Mouse (Mus musculus) neural tube, embryonic 14.5 days (tissue): ENCODE measurements around the gene Tnfrsf1a. TPM values are rescaled to one million over a fixed set of nuclear protein-coding genes. Genes with fewer than 3 reads are reported as not detected.
"Not testable (repeated sequence)": the region's sequence is repeated elsewhere in the genome, so short reads cannot be mapped to it uniquely, and the experiment has no call there.

ENCODE experiments used
- ATAC-seq: fragments of 200-750 bp; cut with Nextera tagmentation; 2 replicates; pipeline ENCODE4 v1.8.0; 2017; ENCODE audit warnings: low read depth, mild to moderate bottlenecking, moderate TSS enrichment, moderate library complexity
- H3K27ac ChIP-seq: fragments of 300-500 bp; sonication (generic); 2 replicates; pipeline ENCODE4 v1.5.1; 2014; ENCODE audit warnings: low read depth, mild to moderate bottlenecking, control low read depth, low read length, moderate library complexity, mixed read lengths
- H3K27me3 ChIP-seq: fragments of 300-500 bp; sonication (generic); 2 replicates; pipeline ENCODE4 v1.6.1; 2014; ENCODE audit warnings: low read length; ENCODE audit not compliant: control insufficient read depth, insufficient read depth
- H3K36me3 ChIP-seq: fragments of 300-500 bp; sonication (generic); 2 replicates; pipeline ENCODE4 v1.6.1; 2014; ENCODE audit warnings: low read length, mixed read lengths; ENCODE audit not compliant: control insufficient read depth, insufficient read depth
- H3K4me1 ChIP-seq: fragments of 300-500 bp; sonication (generic); 2 replicates; pipeline ENCODE4 v1.6.1; 2014; ENCODE audit warnings: low read length; ENCODE audit not compliant: control insufficient read depth, insufficient read depth
- H3K4me2 ChIP-seq: fragments of 300-500 bp; sonication (generic); 2 replicates; pipeline ENCODE4 v1.6.1; 2014; ENCODE audit warnings: mild to moderate bottlenecking, low read depth, low read length, control low read depth
- H3K4me3 ChIP-seq: fragments of 300-500 bp; sonication (generic); 2 replicates; pipeline ENCODE4 v1.5.1; 2014; ENCODE audit warnings: low read depth, low read length, control low read depth, mixed read lengths
- H3K9ac ChIP-seq: fragments of 300-500 bp; sonication (generic); replicated peaks from 2 replicates; pipeline ENCODE4 v1.6.1; 2014; ENCODE audit warnings: low read depth, mild to moderate bottlenecking, control low read depth, low read length, mixed read lengths
- H3K9me3 ChIP-seq: fragments of 300-500 bp; sonication (generic); 2 replicates; pipeline ENCODE4 v1.6.1; 2016; ENCODE audit warnings: low read length; ENCODE audit not compliant: control insufficient read depth
- WGBS: fragments of 180-500 bp; shearing (Covaris S2); extraction: QIAGEN DNeasy Blood & Tissue Kit; methylation state at CpG from one replicate; pipeline ENCODE4 v1.1.7; 2014; 5-methylcytosine and 5-hydroxymethylcytosine counted together
- polyA plus RNA-seq: library from polyadenylated mRNA; unstranded; fragments of >200 nt; fragmentation: Nextera tagmentation; extraction: Ambion mirVana; gene quantifications from 2 replicates; pipeline ENCODE4 v1.2.1, GENCODE M21; 2014

Tnfrsf1a gene
- 6.5 and 15.0 TPM in 2 replicates for polyA plus RNA-seq

- H3K4me1 ChIP-seq, result peaks cover 8% of the 10 kb centered on the region; the same call in 1 of the 2 replicates
- no peak within 1 kb of the TSS for H3K27ac ChIP-seq
- H3K27me3 ChIP-seq, result no peaks in the 10 kb centered on the region; the same call in 1 of the 2 replicates
- H3K9ac ChIP-seq, result peak within 1 kb of the TSS; percentile 18
- 5% methylated on average over 22 of the region's 22 CpGs for WGBS
- H3K4me3 ChIP-seq, result peak within 1 kb of the TSS; percentile 37
- ATAC-seq, result no peak
- H3K4me2 ChIP-seq, result peak within 1 kb of the TSS; percentile 58
- no peaks in the 10 kb centered on the region for H3K36me3 ChIP-seq
- H3K9me3 ChIP-seq, result no peaks in the 10 kb centered on the region
Observed at GRCm38 (mm10) chr6:125348721-125349574, at the start of gene Tnfrsf1a. TSS of gene Tnfrsf1a (plus strand) at chr6:125349362.

GRCm38 (mm10) chr6:125300982-125301381 lies 48.2 kb upstream of the Tnfrsf1a start:
- no peak for ATAC-seq
- 90% methylated on average over 1 of the region's 1 CpGs for WGBS

DNA sequence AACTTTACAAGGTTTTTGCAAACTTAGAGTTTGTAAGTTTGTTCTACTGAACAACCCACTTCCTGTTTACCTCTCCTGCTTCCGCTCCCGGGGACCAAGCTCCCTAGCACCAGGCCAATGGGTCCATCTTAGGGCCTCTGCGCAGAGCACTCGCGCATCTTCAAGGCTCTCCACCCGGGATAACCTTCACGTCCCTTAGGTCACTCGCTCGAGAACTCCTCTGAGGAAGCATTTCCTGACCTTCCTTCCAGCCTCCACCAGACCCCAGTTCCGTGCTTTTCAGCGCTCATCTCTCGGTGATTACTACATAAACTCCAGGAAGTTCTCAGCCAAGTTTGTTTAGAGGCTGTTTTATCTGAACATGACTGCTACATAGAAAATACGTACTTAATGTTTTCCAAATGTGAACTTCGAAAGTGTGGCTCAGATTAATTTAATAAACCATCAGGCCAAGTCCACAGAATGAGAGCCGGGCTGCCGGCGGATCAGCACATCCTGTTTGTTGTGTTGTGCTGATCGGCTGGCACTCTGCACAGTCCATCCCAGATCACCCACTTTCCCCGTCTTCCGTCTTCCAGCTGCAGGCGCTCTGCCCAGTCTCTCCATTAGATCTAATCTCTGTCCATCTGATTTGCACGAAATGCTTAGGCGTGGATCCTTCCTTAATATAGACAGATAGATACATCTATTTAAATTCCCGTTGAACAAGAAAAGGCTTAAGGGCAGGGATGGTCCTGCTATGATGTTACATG lies 46.8 kb upstream of the Tnfrsf1a start:
- no peak for ATAC-seq
- H3K9me3 ChIP-seq, result no peaks in the 10 kb centered on the region
- no peaks in the 10 kb centered on the region for H3K27me3 ChIP-seq
- H3K9ac ChIP-seq, result no peak overlapping the region
- H3K4me2 ChIP-seq, result no peak overlapping the region
- no peaks in the 10 kb centered on the region for H3K36me3 ChIP-seq
- H3K27ac ChIP-seq, result no peak overlapping the region
- no peaks in the 10 kb centered on the region for H3K4me1 ChIP-seq
- no peak overlapping the region for H3K4me3 ChIP-seq
- WGBS, result 88% methylated on average over 24 of the region's 24 CpGs

More at GRCm38 (mm10) chr6:125300982-125301381, 48.2 kb upstream of the Tnfrsf1a start:
- H3K4me2 ChIP-seq, result no peak overlapping the region
- no peak overlapping the region for H3K27ac ChIP-seq
- H3K4me3 ChIP-seq, result no peak overlapping the region
- H3K4me1 ChIP-seq, result no peaks in the 10 kb centered on the region
- no peak overlapping the region for H3K9ac ChIP-seq
- no peaks in the 10 kb centered on the region for H3K27me3 ChIP-seq
- no peaks in the 10 kb centered on the region for H3K36me3 ChIP-seq
- H3K9me3 ChIP-seq, result no peaks in the 10 kb centered on the region

GRCm38 (mm10) chr6:125303242-125303641 lies 45.9 kb upstream of the Tnfrsf1a start:
- H3K9ac ChIP-seq, result no peak overlapping the region
- ATAC-seq, result no peak
- no peaks in the 10 kb centered on the region for H3K27me3 ChIP-seq
- no peak overlapping the region for H3K4me2 ChIP-seq
- H3K9me3 ChIP-seq, result no peaks in the 10 kb centered on the region
- H3K4me1 ChIP-seq, result no peaks in the 10 kb centered on the region
- H3K4me3 ChIP-seq, result no peak overlapping the region
- 46% methylated on average over 4 of the region's 4 CpGs for WGBS
- no peak overlapping the region for H3K27ac ChIP-seq
- H3K36me3 ChIP-seq, result no peaks in the 10 kb centered on the region

DNA sequence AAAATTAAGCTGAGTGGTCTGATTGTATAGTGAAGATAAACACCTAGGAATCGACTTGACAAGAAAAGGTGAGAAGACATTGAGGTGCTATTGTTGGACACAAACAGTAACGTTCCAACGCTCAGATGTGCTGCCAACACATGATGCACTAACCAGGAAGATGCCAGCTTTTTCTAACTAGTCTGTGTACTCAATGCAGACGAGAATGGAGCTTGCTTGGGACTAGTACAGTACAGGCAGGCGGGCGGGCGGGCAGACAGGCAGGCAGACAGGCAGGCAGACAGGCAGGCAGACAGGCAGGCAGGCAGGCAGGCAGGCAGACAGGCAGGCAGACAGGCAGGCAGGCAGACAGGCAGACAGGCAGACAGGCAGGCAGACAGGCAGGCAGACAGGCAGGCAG lies 44.8 kb upstream of the Tnfrsf1a start:
- H3K4me1 ChIP-seq, ATAC-seq, H3K4me2 ChIP-seq, H3K27ac ChIP-seq, H3K4me3 ChIP-seq, H3K36me3 ChIP-seq, H3K9me3 ChIP-seq, H3K27me3 ChIP-seq, H3K9ac ChIP-seq: not testable (repeated sequence)
- 90% methylated on average over 7 of the region's 7 CpGs for whole genome bisulfite sequencing

DNA sequence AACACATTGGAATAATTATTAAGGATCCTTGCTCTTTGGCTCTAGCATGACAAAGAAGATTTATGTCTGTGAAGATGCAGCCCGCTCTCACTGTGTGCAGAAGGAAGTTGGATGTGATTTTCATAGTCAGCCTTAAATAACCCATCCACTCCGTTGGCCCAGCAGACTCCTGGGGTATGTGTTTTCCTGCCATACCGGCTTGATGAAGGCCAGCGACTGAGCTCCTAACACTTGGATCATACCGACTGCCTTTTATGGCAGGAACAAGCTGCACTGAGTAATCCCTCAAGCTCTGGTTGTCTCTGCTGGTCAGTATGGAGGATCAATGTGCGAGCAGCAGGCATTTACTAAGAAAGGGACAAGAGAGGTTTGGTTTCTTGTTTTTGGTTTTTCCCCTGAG lies 43.7 kb upstream of the Tnfrsf1a start:
- Histone ChIP-seq H3K36me3 (no peaks in the 10 kb centered on the region), H3K27me3 (no peaks in the 10 kb centered on the region), H3K4me3 (no peak overlapping the region), H3K27ac (no peak overlapping the region), H3K9ac (no peak overlapping the region), H3K4me1 (no peaks in the 10 kb centered on the region), H3K9me3 (no peaks in the 10 kb centered on the region), H3K4me2 (no peak overlapping the region)
- no peak for ATAC-seq
- 86% methylated on average over 6 of the region's 6 CpGs for WGBS

- ATAC-seq, result no peak
- H3K4me3 ChIP-seq, result no peak overlapping the region
- H3K27me3 ChIP-seq, result no peaks in the 10 kb centered on the region
- H3K4me1 ChIP-seq, result no peaks in the 10 kb centered on the region
- no peak overlapping the region for H3K9ac ChIP-seq
- no peak overlapping the region for H3K4me2 ChIP-seq
- no peaks in the 10 kb centered on the region for H3K36me3 ChIP-seq
- H3K9me3 ChIP-seq, result no peaks in the 10 kb centered on the region
- WGBS, result 94% methylated on average over 5 of the region's 5 CpGs
- no peak overlapping the region for H3K27ac ChIP-seq
Observed at GRCm38 (mm10) chr6:125307091-125307490, 42.1 kb upstream of the Tnfrsf1a start.

- H3K4me2 ChIP-seq, result no peak overlapping the region
- WGBS, result 14% methylated on average over 13 of the region's 13 CpGs
- no peak overlapping the region for H3K9ac ChIP-seq
- no peak overlapping the region for H3K27ac ChIP-seq
- H3K4me3 ChIP-seq, result no peak overlapping the region
- peak; percentile 38; the same call in 1 of the 2 replicates for ATAC-seq
- no peaks in the 10 kb centered on the region for H3K27me3 ChIP-seq
- H3K36me3 ChIP-seq, result no peaks in the 10 kb centered on the region
- H3K4me1 ChIP-seq, result peaks cover 5% of the 10 kb centered on the region; the same call in 1 of the 2 replicates
- H3K9me3 ChIP-seq, result no peaks in the 10 kb centered on the region
Observed at GRCm38 (mm10) chr6:125308921-125309320, 40.2 kb upstream of the Tnfrsf1a start.

DNA sequence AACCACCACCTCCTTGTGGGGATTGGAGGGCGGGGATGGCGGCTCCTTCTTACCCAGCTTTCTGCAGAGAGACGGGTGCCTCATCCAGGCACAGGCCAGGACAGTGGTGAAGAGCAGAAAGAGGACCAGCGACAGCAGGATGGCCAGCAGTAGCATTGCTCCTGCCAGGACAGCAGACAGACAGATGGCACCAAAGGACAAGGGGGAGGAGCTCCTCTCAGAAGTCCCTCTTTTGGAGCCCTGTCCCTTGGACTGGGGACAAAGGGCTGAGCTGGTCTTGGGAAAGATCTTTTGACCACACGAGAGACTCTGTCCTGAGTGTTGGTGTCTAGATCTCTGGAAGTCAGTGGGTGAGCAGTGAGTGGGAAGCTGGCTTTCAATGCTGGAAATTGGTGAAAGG lies 39.8 kb upstream of the Tnfrsf1a start:
- 29% methylated on average over 5 of the region's 5 CpGs for WGBS

More for the DNA sequence above, 39.8 kb upstream of the Tnfrsf1a start:
- Histone ChIP-seq H3K4me1 (peaks cover 6% of the 10 kb centered on the region; the same call in 1 of the 2 replicates), H3K9ac (no peak overlapping the region), H3K4me2 (no peak overlapping the region), H3K9me3 (no peaks in the 10 kb centered on the region), H3K36me3 (no peaks in the 10 kb centered on the region), H3K4me3 (no peak overlapping the region), H3K27me3 (no peaks in the 10 kb centered on the region), H3K27ac (no peak overlapping the region)
- no peak for ATAC-seq
